Comparison of ENCODE assay signal across 7 mouse cellular contexts in the genomic region with DNA sequence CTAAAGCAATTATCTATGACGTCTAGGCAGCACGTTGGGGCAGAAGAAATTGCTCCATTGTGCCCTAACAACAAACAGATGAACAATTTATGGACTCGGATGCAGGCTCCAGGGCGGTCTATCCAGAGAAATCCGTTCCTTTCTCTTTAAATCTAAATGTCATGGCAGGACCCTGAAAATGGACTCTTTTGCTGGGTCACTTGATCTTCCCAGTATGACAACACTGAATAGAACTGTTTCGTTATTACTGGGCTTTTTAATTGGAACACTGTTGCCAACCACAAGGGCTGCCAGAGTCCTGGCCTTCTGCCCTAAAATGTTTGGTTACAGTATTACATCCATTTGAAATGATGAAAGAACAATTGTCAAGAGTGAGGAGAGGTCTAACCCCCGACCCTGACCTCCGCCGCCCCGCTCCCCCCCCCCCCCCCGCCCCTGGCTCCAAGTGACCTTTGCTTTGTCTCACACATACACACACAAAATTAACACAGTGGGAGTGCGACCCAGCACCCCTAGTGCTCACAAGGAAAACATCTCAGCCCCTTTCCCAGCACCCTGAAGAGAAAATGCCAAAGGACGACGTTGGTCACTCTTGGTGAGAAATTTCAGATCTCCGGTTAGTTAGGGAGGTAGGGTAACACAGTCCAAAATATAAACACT. TPM values are rescaled to one million over a fixed set of nuclear protein-coding genes. Genes with fewer than 3 reads are reported as not detected.
DNase-seq lines count a peak whose midpoint lies in the region; ATAC-seq lines count a peak whose summit lies in the region.

No protein-coding gene starts in this region.

- H3K27ac ChIP-seq in forebrain, embryonic 13.5 days: no peak overlapping the region
- peak overlapping the region; percentile 67 for H3K27ac ChIP-seq in limb, embryonic 12.5 days
- no peak overlapping the region for H3K27ac ChIP-seq in neural tube, embryonic 14.5 days (ENCODE audit: low read depth, low read length)

- H3K9me3 ChIP-seq in forebrain, embryonic 13.5 days (replicated peaks): no peaks in the 10 kb centered on the region
- no peaks in the 10 kb centered on the region for H3K9me3 ChIP-seq in limb, embryonic 12.5 days
- no peaks in the 10 kb centered on the region for H3K9me3 ChIP-seq in neural tube, embryonic 14.5 days (ENCODE audit: control insufficient read depth, low read length)

- peak overlapping the region; percentile 37 for H3K9ac ChIP-seq in forebrain, embryonic 13.5 days
- H3K9ac ChIP-seq in limb, embryonic 12.5 days (replicated peaks): peak overlapping the region; percentile 55; the same call in 1 of the 2 replicates
- H3K9ac ChIP-seq in neural tube, embryonic 14.5 days (replicated peaks; ENCODE audit: low read depth, low read length): peak overlapping the region; percentile 41

- peak overlapping the region; percentile 57 for H3K4me2 ChIP-seq in forebrain, embryonic 13.5 days
- H3K4me2 ChIP-seq in limb, embryonic 12.5 days: peak overlapping the region; percentile 62
- peak overlapping the region; percentile 54 for H3K4me2 ChIP-seq in neural tube, embryonic 14.5 days (ENCODE audit: low read depth, low read length)

- H3K36me3 ChIP-seq in forebrain, embryonic 13.5 days (ENCODE audit: poor library complexity, severe bottlenecking): no peaks in the 10 kb centered on the region
- H3K36me3 ChIP-seq in limb, embryonic 12.5 days: no peaks in the 10 kb centered on the region
- H3K36me3 ChIP-seq in neural tube, embryonic 14.5 days (ENCODE audit: control insufficient read depth, insufficient read depth, low read length): no peaks in the 10 kb centered on the region

- H3K4me1 ChIP-seq in forebrain, embryonic 13.5 days: peaks cover 13% of the 10 kb centered on the region
- peaks cover 27% of the 10 kb centered on the region for H3K4me1 ChIP-seq in limb, embryonic 12.5 days (replicated peaks)
- H3K4me1 ChIP-seq in neural tube, embryonic 14.5 days (ENCODE audit: control insufficient read depth, insufficient read depth, low read length): no peaks in the 10 kb centered on the region

- no peaks in the 10 kb centered on the region for H3K27me3 ChIP-seq in forebrain, embryonic 13.5 days
- no peaks in the 10 kb centered on the region for H3K27me3 ChIP-seq in limb, embryonic 12.5 days
- H3K27me3 ChIP-seq in neural tube, embryonic 14.5 days (ENCODE audit: control insufficient read depth, insufficient read depth, low read length): no peaks in the 10 kb centered on the region

- 19% methylated on average over 15 of the region's 15 CpGs for WGBS in forebrain, embryonic 13.5 days
- WGBS in limb, embryonic 12.5 days: 17% methylated on average over 11 of the region's 15 CpGs
- 9% methylated on average over 13 of the region's 15 CpGs for WGBS in neural tube, embryonic 14.5 days

- ATAC-seq in forebrain, embryonic 13.5 days: no peak
- ATAC-seq in limb, embryonic 12.5 days (ENCODE audit: insufficient number of reproducible peaks, insufficient read depth, low FRiP score, low TSS enrichment, low read depth): no peak
- ATAC-seq in neural tube, embryonic 14.5 days (ENCODE audit: low read depth): no peak

- intact Hi-C loops in gastrocnemius, postnatal 36 days (cut with DNase I): no loop called here

- H3K4me3 ChIP-seq in forebrain, embryonic 13.5 days: peak overlapping the region; percentile 30
- H3K4me3 ChIP-seq in limb, embryonic 12.5 days (replicated peaks): peak overlapping the region; percentile 37
- peak overlapping the region; percentile 28 for H3K4me3 ChIP-seq in neural tube, embryonic 14.5 days (ENCODE audit: low read depth, low read length)

- DNase-seq in retina, postnatal 1 day: peak; percentile 46
- DNase-seq in retina, embryonic 14.5 days (ENCODE audit: low spot score): no peak
- DNase-seq in frontal cortex, postnatal 36 days (ENCODE audit: low spot score in 2 of 2): no peak
- DNase-seq in gastrocnemius, postnatal 36 days: no peak

RNA-seq across cellular contexts. Expression of gene Hfe, which starts 0.8 kb away (rescaled TPM):
- 2.2 and 2.8 TPM in 2 replicates for polyA plus RNA-seq in forebrain, embryonic 13.5 days (2015; fragmentation: Nextera tagmentation; extraction: Ambion mirVana)
- polyA plus RNA-seq in limb, embryonic 12.5 days (2016; fragmentation: Nextera tagmentation; extraction: Ambion mirVana): 3.8 and 4.2 TPM in 2 replicates
- 2.4 and 4.7 TPM in 2 replicates for polyA plus RNA-seq in neural tube, embryonic 14.5 days (2014; fragmentation: Nextera tagmentation; extraction: Ambion mirVana)
- total RNA-seq in gastrocnemius, postnatal 36 days (2021): 10 to 100 TPM; 17.6 to 27.0 TPM

RNA-seq across cellular contexts. Expression of gene Hist1h4c, which starts 11.6 kb away (rescaled TPM):
- polyA plus RNA-seq in forebrain, embryonic 13.5 days (2015; fragmentation: Nextera tagmentation; extraction: Ambion mirVana): 6.5 and 7.9 TPM in 2 replicates
- polyA plus RNA-seq in limb, embryonic 12.5 days (2016; fragmentation: Nextera tagmentation; extraction: Ambion mirVana): 13.4 and 18.4 TPM in 2 replicates
- polyA plus RNA-seq in neural tube, embryonic 14.5 days (2014; fragmentation: Nextera tagmentation; extraction: Ambion mirVana): 2.1 and 3.5 TPM in 2 replicates
- total RNA-seq in gastrocnemius, postnatal 36 days (2021): 10 to 100 TPM; 62.8 to 75.7 TPM

RNA-seq across cellular contexts. Expression of gene Hist1h1t, which starts 14.2 kb away (rescaled TPM):
- polyA plus RNA-seq in forebrain, embryonic 13.5 days (2015; fragmentation: Nextera tagmentation; extraction: Ambion mirVana): not detected in 2 replicates
- not detected in 2 replicates for polyA plus RNA-seq in limb, embryonic 12.5 days (2016; fragmentation: Nextera tagmentation; extraction: Ambion mirVana)
- not detected in 2 replicates for polyA plus RNA-seq in neural tube, embryonic 14.5 days (2014; fragmentation: Nextera tagmentation; extraction: Ambion mirVana)
- not detected for total RNA-seq in gastrocnemius, postnatal 36 days (2021)

RNA-seq across cellular contexts. Expression of gene Hist1h2bc, which starts 25.8 kb away (rescaled TPM):
- polyA plus RNA-seq in forebrain, embryonic 13.5 days (2015; fragmentation: Nextera tagmentation; extraction: Ambion mirVana): 34.1 and 41.4 TPM in 2 replicates
- 29.3 and 33.7 TPM in 2 replicates for polyA plus RNA-seq in limb, embryonic 12.5 days (2016; fragmentation: Nextera tagmentation; extraction: Ambion mirVana)
- polyA plus RNA-seq in neural tube, embryonic 14.5 days (2014; fragmentation: Nextera tagmentation; extraction: Ambion mirVana): 11.6 and 20.8 TPM in 2 replicates
- total RNA-seq in gastrocnemius, postnatal 36 days (2021): 10 to 100 TPM; 65.6 to 72.3 TPM

RNA-seq across cellular contexts. Expression of gene Hist1h2ac, which starts 26.1 kb away (rescaled TPM):
- 1.0 and 1.3 TPM in 2 replicates for polyA plus RNA-seq in forebrain, embryonic 13.5 days (2015; fragmentation: Nextera tagmentation; extraction: Ambion mirVana)
- 1.1 and 1.3 TPM in 2 replicates for polyA plus RNA-seq in limb, embryonic 12.5 days (2016; fragmentation: Nextera tagmentation; extraction: Ambion mirVana)
- polyA plus RNA-seq in neural tube, embryonic 14.5 days (2014; fragmentation: Nextera tagmentation; extraction: Ambion mirVana): 0.17 and 0.41 TPM in 2 replicates
- 1 to 10 TPM; 1.3 to 1.4 TPM for total RNA-seq in gastrocnemius, postnatal 36 days (2021)
